Mouse (Mus musculus) erythroblast, embryonic 14.5 days (primary cell): Measurements from ENCODE around the gene Hypk. TPM values are rescaled to one million over a fixed set of nuclear protein-coding genes. Genes with fewer than 3 reads are reported as not detected.

Source experiments
- H3K27me3 ChIP-seq: 2 replicates; pipeline ENCODE4 v1.6.1; 2012; ENCODE audit warnings: inconsistent platforms; ENCODE audit not compliant: control insufficient read depth
- H3K36me3 ChIP-seq: 2 replicates; pipeline ENCODE4 v1.6.1; 2012; ENCODE audit warnings: mild to moderate bottlenecking, inconsistent platforms; ENCODE audit not compliant: control insufficient read depth
- H3K4me1 ChIP-seq: 2 replicates; pipeline ENCODE4 v1.6.1; 2012; ENCODE audit warnings: inconsistent platforms; ENCODE audit not compliant: control insufficient read depth
- H3K4me3 ChIP-seq: replicated peaks from 2 replicates; pipeline ENCODE3; 2012; ENCODE audit warnings: moderate library complexity, mild to moderate bottlenecking, inconsistent platforms
- H3K9me3 ChIP-seq: 2 replicates; pipeline ENCODE4 v1.6.1; 2012; ENCODE audit warnings: low read length, inconsistent platforms, mixed read lengths; ENCODE audit not compliant: control insufficient read depth
- GATA1 ChIP-seq: IDR thresholded peaks from 2 replicates; pipeline ENCODE4 v1.6.1; 2012; ENCODE audit warnings: low read length, inconsistent platforms, mixed read lengths
- TAL1 ChIP-seq: IDR thresholded peaks from 3 replicates; pipeline ENCODE4 v1.6.1; 2012; ENCODE audit warnings: low read length, inconsistent platforms, mixed read lengths
- polyA plus RNA-seq: library from polyadenylated mRNA; stranded (reverse); fragments of >175 nt; gene quantifications from 2 replicates; pipeline ENCODE4 v1.2.3, GENCODE M21; 2012

Gene Hypk
- polyA plus RNA-seq, 1 experiment: 0.17 TPM

DNA sequence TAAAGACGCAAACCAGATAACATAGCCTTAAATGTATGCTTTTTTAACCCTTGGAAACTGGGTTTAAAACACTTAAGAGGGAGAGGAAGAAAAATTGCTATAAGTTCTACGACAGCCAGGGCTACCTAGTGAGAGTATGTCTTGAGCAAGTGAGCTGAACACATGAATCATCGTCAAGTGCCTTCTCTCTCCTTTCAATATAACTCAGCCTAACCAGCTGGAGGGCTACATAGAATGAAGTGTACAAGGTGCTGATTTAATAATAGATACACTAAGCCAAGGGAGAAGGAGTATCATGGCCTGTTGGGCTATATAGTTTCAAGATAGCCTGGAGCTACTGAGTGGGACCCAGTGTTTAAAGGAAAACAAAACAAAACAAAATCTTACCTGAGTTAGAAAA is 34.6 kb upstream of the Hypk start:
- no peak overlapping the region for H3K4me3 ChIP-seq
- peaks cover 60% of the 10 kb centered on the region for H3K36me3 ChIP-seq
- H3K9me3 ChIP-seq: no peaks in the 10 kb centered on the region
- H3K27me3 ChIP-seq: no peaks in the 10 kb centered on the region
- TF ChIP-seq GATA1 (no peak), TAL1 (no peak)
- H3K4me1 ChIP-seq: peaks cover 22% of the 10 kb centered on the region

DNA sequence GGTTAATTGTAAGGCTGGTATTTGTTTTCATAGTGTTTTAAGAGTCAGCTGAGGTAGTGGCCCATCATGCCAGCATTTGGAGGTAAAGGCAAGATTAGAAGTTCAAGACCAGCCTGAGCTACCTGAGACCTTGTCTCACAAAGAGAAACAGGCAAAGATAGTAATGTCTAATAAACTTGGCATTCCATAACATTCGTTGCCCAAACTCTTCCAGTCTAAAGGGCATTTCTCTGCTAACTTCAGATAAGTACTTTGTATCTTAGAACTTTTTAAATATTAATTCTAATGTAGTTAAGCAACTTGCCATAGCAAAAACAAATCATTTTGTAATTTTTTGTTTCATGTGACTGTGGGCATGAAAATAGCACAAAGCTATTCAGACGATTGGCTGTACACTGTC is 29.9 kb upstream of the Hypk start:
- H3K36me3 ChIP-seq: peaks cover 78% of the 10 kb centered on the region
- H3K9me3 ChIP-seq: no peaks in the 10 kb centered on the region
- TF ChIP-seq GATA1: no peak
- no peak for TF ChIP-seq TAL1
- H3K27me3 ChIP-seq: no peaks in the 10 kb centered on the region
- no peak overlapping the region for H3K4me3 ChIP-seq
- no peaks in the 10 kb centered on the region; the same call in 1 of the 2 replicates for H3K4me1 ChIP-seq

DNA sequence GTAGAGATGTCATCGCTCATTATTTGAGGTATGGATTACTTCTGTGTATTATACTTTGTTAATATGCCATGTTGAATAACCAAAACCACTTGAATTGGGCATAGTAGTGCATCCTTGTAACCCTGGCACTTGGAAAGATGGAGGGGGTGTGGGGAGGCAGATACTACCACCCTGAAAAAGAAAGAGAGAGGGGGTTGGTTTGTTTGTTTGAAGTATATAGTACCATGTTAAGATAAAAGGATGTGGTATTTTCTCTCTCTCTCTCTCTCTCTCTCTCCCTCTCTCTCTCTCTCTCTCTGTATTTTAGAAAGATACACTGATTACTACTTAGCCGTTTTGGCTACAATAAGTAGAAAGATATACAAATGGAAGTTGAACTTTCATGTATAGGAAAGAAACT is 27.2 kb upstream of the Hypk start:
- Histone ChIP-seq H3K4me3 (no peak overlapping the region), H3K9me3 (no peaks in the 10 kb centered on the region), H3K4me1 (no peaks in the 10 kb centered on the region), H3K36me3 (peaks cover 83% of the 10 kb centered on the region), H3K27me3 (no peaks in the 10 kb centered on the region)
- no peak for TF ChIP-seq TAL1
- TF ChIP-seq GATA1: no peak

DNA sequence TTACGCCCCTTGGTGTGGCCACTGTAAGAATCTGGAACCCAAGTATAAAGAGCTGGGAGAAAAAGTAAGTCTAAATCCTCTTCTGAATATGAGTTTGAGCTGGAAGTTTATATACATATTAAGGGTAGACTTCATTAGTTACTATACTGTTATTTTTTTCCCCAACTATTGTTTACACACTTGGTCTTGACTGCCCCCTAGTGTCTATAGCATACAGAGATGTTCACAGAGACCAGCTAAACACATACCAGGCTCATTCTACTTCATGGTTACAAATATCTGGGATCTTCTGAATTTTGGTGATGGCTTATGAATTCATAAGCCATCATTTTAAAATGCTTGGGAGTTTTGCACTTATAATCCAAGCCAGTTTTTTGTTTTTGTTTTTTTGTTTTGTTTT is 18.2 kb upstream of the Hypk start:
- TF ChIP-seq TAL1: no peak
- TF ChIP-seq GATA1: no peak
- Histone ChIP-seq H3K36me3 (peaks cover 92% of the 10 kb centered on the region), H3K4me1 (no peaks in the 10 kb centered on the region; the same call in 1 of the 2 replicates), H3K9me3 (no peaks in the 10 kb centered on the region), H3K4me3 (no peak overlapping the region), H3K27me3 (no peaks in the 10 kb centered on the region)

GRCm38 (mm10) chr2:121439746-121440145 is 13.3 kb upstream of the Hypk start:
- Histone ChIP-seq H3K27me3 (peaks cover 25% of the 10 kb centered on the region), H3K36me3 (peaks cover 44% of the 10 kb centered on the region), H3K4me3 (no peak overlapping the region), H3K4me1 (peaks cover 19% of the 10 kb centered on the region), H3K9me3 (no peaks in the 10 kb centered on the region)
- TF ChIP-seq GATA1 (no peak), TAL1 (no peak)

- TF ChIP-seq TAL1: no peak
- no peak for TF ChIP-seq GATA1
- Histone ChIP-seq H3K4me3 (no peak overlapping the region), H3K9me3 (no peaks in the 10 kb centered on the region), H3K36me3 (peaks cover 33% of the 10 kb centered on the region), H3K4me1 (peaks cover 25% of the 10 kb centered on the region), H3K27me3 (peaks cover 25% of the 10 kb centered on the region)
Observed at GRCm38 (mm10) chr2:121440834-121441605, 12.1 kb upstream of the Hypk start.

DNA sequence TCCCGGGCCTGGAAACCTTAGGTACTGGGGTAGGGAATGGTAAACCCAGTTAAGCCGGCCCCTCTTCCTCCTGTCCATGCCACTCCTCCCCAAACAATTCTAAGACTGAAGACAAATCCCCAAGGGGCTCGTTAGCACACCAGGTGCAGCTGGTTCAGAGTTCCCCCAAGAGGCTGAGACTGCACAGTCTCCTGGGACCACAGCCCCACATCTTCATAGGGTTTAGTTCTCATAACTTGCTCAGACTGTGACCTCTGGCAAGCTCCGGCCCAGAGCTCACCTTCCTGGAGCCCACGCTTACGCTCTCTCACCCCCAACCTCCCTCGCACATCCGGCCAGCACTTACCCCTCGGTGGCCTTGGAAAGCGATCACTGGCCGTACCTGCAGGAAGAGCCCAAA is 11.3 kb upstream of the Hypk start:
- no peaks in the 10 kb centered on the region for H3K9me3 ChIP-seq
- H3K4me3 ChIP-seq: peak overlapping the region; percentile 65
- H3K27me3 ChIP-seq: peaks cover 25% of the 10 kb centered on the region
- TF ChIP-seq GATA1: no peak
- TF ChIP-seq TAL1: no peak
- peaks cover 30% of the 10 kb centered on the region for H3K36me3 ChIP-seq
- peaks cover 25% of the 10 kb centered on the region for H3K4me1 ChIP-seq

DNA sequence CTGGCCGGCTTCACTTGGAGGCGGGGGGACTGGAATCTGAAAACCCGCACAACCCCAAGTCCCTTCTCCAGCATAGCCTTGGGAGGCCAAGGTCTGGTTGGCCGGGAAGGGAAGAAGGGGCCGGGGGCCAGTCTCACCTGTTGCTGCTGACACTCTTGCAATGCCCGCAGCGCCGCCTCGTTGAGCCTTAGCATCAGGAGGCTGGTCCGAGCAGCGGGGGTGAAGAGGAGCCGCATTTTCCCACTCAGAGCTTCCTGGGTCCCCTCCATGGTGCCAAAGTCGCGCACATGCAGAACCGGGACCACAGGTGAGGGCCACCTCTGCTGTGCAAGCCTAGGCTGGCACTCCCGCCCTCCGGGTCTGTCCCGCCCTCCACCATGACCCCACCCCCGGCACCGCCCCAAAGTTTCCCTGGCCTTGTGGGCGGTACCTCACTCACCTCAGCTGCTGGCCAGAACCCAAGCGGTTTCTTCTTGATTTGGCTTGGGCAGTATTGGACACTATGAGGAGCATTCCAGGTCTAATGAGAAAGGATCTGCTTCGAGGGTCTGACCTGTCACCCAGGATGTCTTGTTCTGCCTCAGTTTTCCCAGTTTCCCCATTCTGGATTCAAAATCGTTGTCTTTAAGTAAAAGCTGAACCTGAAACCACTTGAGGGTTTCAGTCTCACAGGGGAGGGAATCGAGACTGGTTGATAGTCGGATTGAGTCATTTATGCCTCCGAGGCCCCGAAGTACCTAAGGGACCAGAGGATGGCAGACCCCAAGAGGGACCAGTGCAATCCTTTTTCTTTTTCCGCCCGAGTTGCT is 10.6 kb upstream of the Hypk start:
- Histone ChIP-seq H3K9me3 (no peaks in the 10 kb centered on the region), H3K4me3 (peak overlapping the region; percentile 65), H3K4me1 (peaks cover 25% of the 10 kb centered on the region), H3K27me3 (peaks cover 25% of the 10 kb centered on the region), H3K36me3 (peaks cover 25% of the 10 kb centered on the region)
- TF ChIP-seq TAL1: no peak
- no peak for TF ChIP-seq GATA1

GRCm38 (mm10) chr2:121443068-121443349 is 10.1 kb upstream of the Hypk start:
- H3K36me3 ChIP-seq: peaks cover 20% of the 10 kb centered on the region
- peaks cover 30% of the 10 kb centered on the region for H3K4me1 ChIP-seq
- H3K27me3 ChIP-seq: peaks cover 25% of the 10 kb centered on the region
- H3K9me3 ChIP-seq: no peaks in the 10 kb centered on the region
- H3K4me3 ChIP-seq: peak overlapping the region; percentile 65
- no peak for TF ChIP-seq GATA1
- TF ChIP-seq TAL1: no peak
